Mouse (Mus musculus) bone marrow macrophage, adult 2 months (primary cell): ENCODE measurements around the gene Pdhx. TPM values are rescaled to one million over a fixed set of nuclear protein-coding genes. Genes with fewer than 3 reads are reported as not detected.

ENCODE experiments used
- H3K27ac ChIP-seq: 2 replicates; pipeline ENCODE4 v1.5.1; 2012; ENCODE audit warnings: low read depth, low read length; ENCODE audit not compliant: insufficient read depth
- H3K4me1 ChIP-seq: 2 replicates; pipeline ENCODE4 v1.6.1; 2012; ENCODE audit warnings: low read length; ENCODE audit not compliant: control insufficient read depth, insufficient read depth
- H3K4me3 ChIP-seq: 2 replicates; pipeline ENCODE4 v1.5.1; 2012; ENCODE audit warnings: mild to moderate bottlenecking, low read length, moderate library complexity; ENCODE audit not compliant: insufficient read depth
- CTCF ChIP-seq: IDR thresholded peaks from 2 replicates; pipeline ENCODE4 v1.5.1; 2012; ENCODE audit warnings: low read depth, mild to moderate bottlenecking, low read length, moderate library complexity
- POLR2A ChIP-seq: IDR thresholded peaks from 2 replicates; pipeline ENCODE4 v1.6.1; 2012; ENCODE audit warnings: mild to moderate bottlenecking, low read depth, low read length, borderline replicate concordance
- polyA plus RNA-seq: library from polyadenylated mRNA; stranded (reverse); fragments of >200 nt; gene quantifications from 2 replicates; pipeline ENCODE4 v1.2.4, GENCODE M21; 2012; ENCODE audit not compliant: missing spikeins, insufficient read depth, insufficient read length

The Pdhx gene
- polyA plus RNA-seq, 1 experiment: 9.8 TPM

DNA sequence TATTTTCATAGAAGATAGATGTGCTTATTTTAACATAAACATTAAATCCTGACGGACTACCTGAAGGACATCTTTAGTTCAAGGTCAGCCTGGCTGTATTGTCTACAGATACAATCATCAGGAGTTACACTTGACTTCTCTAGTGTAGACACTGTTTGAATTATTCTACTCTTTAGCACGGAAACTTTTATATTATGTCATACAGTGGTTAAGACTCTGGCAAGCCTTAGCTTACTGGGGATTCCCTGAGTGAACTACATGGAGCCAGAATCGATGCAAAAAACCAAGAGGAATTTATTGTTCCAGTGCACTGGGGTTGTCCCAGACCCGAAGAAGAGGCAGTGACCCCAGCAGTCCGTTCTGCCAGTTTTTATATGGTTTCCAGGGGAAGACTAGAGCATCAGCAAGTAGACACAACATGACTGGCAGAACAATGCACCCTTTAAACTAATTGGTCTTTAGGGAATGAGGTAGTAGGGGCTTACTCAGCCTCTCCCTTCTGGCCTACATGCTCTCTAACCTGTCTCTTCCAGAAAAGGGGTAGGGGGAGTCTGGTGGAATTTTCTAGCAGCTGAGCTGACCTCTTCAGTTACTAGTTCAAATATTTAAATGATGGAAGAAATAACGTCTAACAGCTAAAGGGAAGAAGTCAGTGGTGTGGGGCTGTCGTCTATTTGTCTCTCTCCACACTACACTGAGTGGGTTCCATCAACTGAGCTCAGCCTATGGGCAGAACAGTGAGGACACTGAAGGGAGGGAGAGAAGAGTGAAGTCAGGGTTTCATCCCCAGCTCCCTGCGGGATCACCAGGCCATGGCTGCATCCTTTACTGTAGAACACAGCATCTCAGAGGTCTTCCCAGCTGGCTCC is 6.4 kb downstream of the Pdhx start:
- peaks cover 19% of the 10 kb centered on the region for H3K4me1 ChIP-seq
- no peak overlapping the region for H3K4me3 ChIP-seq
- TF ChIP-seq POLR2A: no peak
- no peak for TF ChIP-seq CTCF
- no peak overlapping the region for H3K27ac ChIP-seq

DNA sequence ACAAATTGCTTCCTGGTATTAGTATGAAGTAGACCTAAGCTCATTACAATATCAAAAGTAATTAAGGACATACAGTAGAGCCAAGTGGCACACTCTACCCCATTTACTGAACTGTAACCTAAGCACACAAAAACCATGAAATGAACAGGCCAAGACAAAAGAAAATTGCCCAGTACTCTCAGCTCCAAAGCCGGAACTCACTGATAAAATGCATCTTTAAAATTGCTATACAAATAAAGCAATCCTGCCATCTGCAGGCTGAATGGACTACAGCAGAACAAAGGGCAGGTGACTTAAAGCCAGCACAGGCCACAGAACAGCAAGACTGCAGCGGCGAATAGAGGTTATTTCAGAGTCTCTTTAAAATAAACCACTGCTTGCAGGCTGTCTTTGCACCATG is 10.4 kb downstream of the Pdhx start:
- Histone ChIP-seq H3K4me1 (peaks cover 16% of the 10 kb centered on the region), H3K4me3 (no peak overlapping the region), H3K27ac (no peak overlapping the region)
- TF ChIP-seq POLR2A (no peak), CTCF (no peak)

DNA sequence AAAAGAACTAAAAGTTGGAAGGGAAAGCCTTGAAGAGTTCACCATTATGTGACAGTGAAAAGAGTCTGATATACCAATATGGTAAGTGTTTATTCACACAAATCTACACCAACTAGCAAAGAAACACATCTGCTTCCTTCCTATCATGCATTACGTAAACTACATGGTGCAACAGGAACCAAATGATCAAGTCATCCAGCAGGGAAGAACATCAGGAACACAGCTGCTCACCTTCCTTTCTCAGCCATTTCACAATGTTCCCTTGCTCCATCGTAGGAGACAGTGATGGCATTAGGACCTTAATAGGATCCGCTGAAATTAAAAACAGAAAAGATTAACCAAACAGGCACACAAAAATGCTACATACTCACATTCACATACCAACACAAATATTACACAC is 15.0 kb downstream of the Pdhx start:
- no peak overlapping the region for H3K4me3 ChIP-seq
- H3K27ac ChIP-seq: no peak overlapping the region
- peaks cover 22% of the 10 kb centered on the region for H3K4me1 ChIP-seq
- TF ChIP-seq POLR2A (no peak), CTCF (no peak)

DNA sequence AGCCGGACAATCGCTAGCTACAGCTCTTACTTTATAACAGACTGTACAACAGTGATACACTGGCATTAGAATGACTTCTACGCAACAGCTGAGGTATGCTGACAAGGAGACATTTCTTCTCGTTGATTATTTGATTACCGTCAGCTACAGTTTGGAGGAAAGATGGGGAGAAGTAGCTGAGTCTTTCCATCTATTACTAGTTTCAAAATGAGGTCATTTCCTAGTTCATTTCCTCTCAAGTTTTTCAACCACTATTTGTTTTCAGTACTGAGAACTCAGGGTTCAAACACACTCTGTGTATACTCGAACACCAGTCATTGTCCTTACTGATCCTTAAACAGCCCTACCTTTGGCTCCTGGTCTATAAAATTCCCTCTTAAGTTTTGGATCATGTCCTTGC is 17.5 kb downstream of the Pdhx start:
- TF ChIP-seq CTCF (no peak), POLR2A (no peak)
- no peak overlapping the region for H3K4me3 ChIP-seq
- H3K27ac ChIP-seq: no peak overlapping the region
- peaks cover 39% of the 10 kb centered on the region for H3K4me1 ChIP-seq

DNA sequence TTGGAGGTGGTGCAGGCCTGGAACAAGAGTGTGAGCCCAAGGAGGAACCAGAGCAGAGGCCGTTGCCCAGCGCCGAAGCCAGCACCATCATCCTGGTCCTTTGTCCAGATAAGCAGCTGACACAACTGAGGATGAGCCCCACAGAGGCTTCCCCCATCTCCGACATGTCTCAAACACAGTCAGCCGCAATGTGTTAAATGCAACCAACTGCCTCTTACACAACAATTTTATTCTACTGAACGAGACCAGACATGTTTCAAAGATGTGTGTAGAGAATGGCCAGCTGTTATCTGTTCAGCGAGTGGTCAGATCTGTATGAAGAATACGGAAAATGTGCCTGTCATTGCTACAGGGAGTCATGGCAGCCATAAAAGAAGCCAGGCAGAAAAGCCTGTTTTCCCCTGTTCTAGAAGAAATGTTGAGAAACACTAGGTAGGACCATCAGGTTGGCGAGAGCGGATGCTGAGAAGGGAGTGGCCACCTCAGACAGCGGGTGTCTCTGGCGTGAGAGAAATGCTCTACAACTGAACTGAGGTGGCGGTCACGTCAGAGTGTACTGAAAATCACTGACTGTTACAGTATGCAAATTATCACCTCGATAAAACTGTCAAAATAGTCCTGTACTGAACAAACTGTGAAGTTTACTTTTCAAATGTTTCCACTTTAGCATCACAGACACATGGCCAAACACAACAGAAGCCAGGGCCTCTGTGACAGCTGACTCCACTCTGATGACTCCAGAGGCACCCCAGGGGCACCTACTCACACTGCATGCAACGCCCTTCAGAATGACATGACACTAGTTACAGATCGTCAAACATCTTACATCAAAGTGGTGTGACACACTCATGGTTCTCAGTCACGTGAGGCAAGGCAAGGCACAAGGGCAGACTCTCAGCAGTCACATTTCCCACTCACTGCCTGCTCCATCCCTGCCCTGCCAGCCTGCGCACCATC is 21.1 kb downstream of the Pdhx start:
- TF ChIP-seq CTCF (no peak), POLR2A (no peak)
- Histone ChIP-seq H3K27ac (no peak overlapping the region), H3K4me1 (peaks cover 39% of the 10 kb centered on the region), H3K4me3 (no peak overlapping the region)

DNA sequence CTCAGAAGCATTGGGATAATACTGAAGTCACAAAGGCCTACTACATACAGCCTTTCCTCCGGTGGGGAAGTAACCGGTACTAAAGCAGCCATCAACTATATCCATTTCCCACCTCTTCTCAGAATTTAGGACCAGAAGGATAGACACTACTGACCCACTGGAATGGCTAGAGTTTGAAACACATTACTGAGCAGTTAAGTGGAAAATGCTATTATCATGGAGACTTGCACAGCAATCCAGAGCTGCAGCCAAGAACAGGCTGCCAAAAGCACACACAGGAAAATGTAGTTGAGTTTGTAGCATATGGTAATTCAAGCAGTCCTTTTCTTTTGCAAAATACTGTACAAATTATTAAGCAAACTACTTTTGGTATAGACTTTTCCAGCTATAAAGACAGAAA is 28.0 kb downstream of the Pdhx start:
- H3K27ac ChIP-seq: no peak overlapping the region
- H3K4me1 ChIP-seq: peaks cover 11% of the 10 kb centered on the region
- TF ChIP-seq POLR2A: no peak
- TF ChIP-seq CTCF: no peak
- no peak overlapping the region for H3K4me3 ChIP-seq

DNA sequence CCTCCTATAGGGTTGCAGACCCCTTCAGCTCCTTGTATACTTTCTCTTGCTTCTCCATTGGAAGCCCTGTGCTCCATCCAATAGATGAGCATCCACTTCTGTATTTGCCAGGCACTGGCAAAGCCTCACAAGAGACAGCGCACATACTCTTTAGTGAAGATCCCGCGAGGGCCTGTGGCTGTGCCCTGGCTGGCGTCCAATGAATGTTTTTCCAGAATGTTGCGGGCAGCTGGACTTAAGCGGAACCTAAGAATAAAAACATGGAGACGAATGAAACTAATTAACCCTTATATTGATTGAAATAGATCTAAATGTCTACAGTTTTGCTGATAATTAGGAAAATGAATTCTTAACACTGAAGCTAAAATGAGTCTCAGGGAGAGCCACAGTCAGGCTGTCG is 32.4 kb downstream of the Pdhx start:
- Histone ChIP-seq H3K4me3 (no peak overlapping the region), H3K4me1 (no peaks in the 10 kb centered on the region), H3K27ac (no peak overlapping the region)
- TF ChIP-seq CTCF (no peak), POLR2A (no peak)

DNA sequence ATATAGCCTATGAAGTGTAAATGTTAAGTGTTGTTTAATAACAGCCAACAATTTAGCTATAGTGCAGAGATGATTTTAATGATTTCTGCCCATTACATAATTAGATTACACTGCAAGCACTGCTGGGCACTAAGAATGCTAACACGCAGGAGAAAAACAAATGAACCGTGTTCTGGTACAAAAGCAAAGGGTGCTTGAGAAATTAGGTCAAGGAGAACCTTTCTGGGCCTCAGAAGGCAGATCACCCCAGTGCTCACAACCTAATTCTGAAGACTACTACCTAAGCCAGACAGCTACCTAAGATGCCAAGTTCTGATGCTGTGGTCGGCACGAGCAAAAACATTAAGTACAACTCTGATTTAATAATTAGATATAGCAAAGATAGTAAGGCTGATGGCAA is 35.5 kb downstream of the Pdhx start:
- TF ChIP-seq CTCF (no peak), POLR2A (no peak)
- Histone ChIP-seq H3K4me3 (no peak overlapping the region), H3K27ac (no peak overlapping the region), H3K4me1 (no peaks in the 10 kb centered on the region)

DNA sequence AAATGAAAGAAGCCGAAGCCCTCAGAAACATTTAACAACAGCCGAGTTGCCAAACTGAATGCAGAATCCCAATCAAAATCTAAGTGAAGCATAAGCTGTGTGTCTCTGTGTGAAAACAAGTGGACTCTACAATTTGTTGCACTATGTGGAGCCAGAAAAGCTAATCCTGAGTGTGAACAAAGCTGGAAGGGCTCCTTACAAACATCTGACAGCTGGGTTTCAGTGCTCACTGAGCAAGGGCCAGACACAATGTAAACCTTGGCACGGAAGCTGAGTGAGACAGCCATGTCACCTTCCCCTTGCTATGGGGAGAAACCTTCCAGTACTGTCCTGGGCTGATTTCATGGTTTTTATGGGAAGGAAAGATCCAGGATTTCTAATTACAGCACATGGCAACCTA is 50.6 kb downstream of the Pdhx start:
- no peak overlapping the region for H3K27ac ChIP-seq
- no peaks in the 10 kb centered on the region for H3K4me1 ChIP-seq
- no peak for TF ChIP-seq CTCF
- TF ChIP-seq POLR2A: no peak
- H3K4me3 ChIP-seq: no peak overlapping the region
